Mouse (Mus musculus) forebrain, postnatal 0 days (tissue): ENCODE data around the gene Ninj1. TPM values are rescaled to one million over a fixed set of nuclear protein-coding genes. Genes with fewer than 3 reads are reported as not detected.

ENCODE experiments used
- ATAC-seq: fragments of 200-750 bp; cut with Nextera tagmentation; 2 replicates; pipeline ENCODE4 v1.8.0; 2017; ENCODE audit warnings: mild to moderate bottlenecking, moderate library complexity
- DNase-seq: peaks from one replicate; pipeline ENCODE4 v3.0.0-alpha.2; 2015
- H3K27ac ChIP-seq: fragments of 300-500 bp; sonication (generic); 2 replicates; pipeline ENCODE4 v1.5.1; 2014; ENCODE audit warnings: low read depth, mild to moderate bottlenecking, antibody characterized with exemption, low read length, moderate library complexity, mixed read lengths
- H3K27me3 ChIP-seq: fragments of 300-500 bp; sonication (generic); 2 replicates; pipeline ENCODE4 v1.6.1; 2014; ENCODE audit warnings: mild to moderate bottlenecking, low read length, mixed read lengths; ENCODE audit not compliant: insufficient read depth
- H3K36me3 ChIP-seq: fragments of 300-500 bp; sonication (generic); 2 replicates; pipeline ENCODE4 v1.6.1; 2014; ENCODE audit warnings: mild to moderate bottlenecking, moderate library complexity; ENCODE audit not compliant: insufficient read depth
- H3K4me1 ChIP-seq: fragments of 300-500 bp; sonication (generic); 2 replicates; pipeline ENCODE4 v1.6.1; 2014; ENCODE audit warnings: antibody characterized with exemption; ENCODE audit not compliant: insufficient read depth
- H3K4me2 ChIP-seq: fragments of 300-500 bp; sonication (generic); 2 replicates; pipeline ENCODE4 v1.6.1; 2014; ENCODE audit warnings: low read depth, mild to moderate bottlenecking, moderate library complexity
- H3K4me3 ChIP-seq: fragments of 300-500 bp; sonication (generic); 2 replicates; pipeline ENCODE4 v1.5.1; 2014; ENCODE audit warnings: low read depth, low read length, mixed read lengths
- H3K9ac ChIP-seq: fragments of 300-500 bp; sonication (generic); 2 replicates; pipeline ENCODE4 v1.6.1; 2014; ENCODE audit warnings: mild to moderate bottlenecking
- H3K9me3 ChIP-seq: fragments of 300-500 bp; sonication (generic); 2 replicates; pipeline ENCODE4 v1.6.1; 2016; ENCODE audit warnings: low read length
- CTCF ChIP-seq: sonication (generic); IDR thresholded peaks from 2 replicates; pipeline ENCODE4 v1.5.1; 2016; ENCODE audit warnings: antibody characterized with exemption, control low read depth, low read depth
- WGBS: fragments of 180-500 bp; shearing (Covaris S2); extraction: QIAGEN DNeasy Blood & Tissue Kit; methylation state at CpG from one replicate; pipeline ENCODE4 v1.1.7; 2014; 5-methylcytosine and 5-hydroxymethylcytosine counted together
- polyA plus RNA-seq: library from polyadenylated mRNA; unstranded; fragments of >200 nt; fragmentation: Nextera tagmentation; extraction: Ambion mirVana; gene quantifications from 2 replicates; pipeline ENCODE4 v1.2.1, GENCODE M21; 2015
- total RNA-seq: library from RNA; depleted of rRNA; stranded (reverse); fragments of >200 nt; gene quantifications from 2 replicates; pipeline ENCODE4 v1.2.3, GENCODE M21; 2014

Gene Ninj1
- total and polyA plus RNA-seq, 2 experiments from 2014 or later: 16.5 to 37.0 TPM

- no peak for TF ChIP-seq CTCF
- Histone ChIP-seq H3K27me3 (no peaks in the 10 kb centered on the region), H3K36me3 (no peaks in the 10 kb centered on the region), H3K9me3 (no peaks in the 10 kb centered on the region), H3K4me3 (no peak overlapping the region), H3K4me1 (no peaks in the 10 kb centered on the region), H3K4me2 (no peak overlapping the region), H3K9ac (no peak overlapping the region), H3K27ac (no peak overlapping the region)
- 63% methylated on average over 1 of the region's 1 CpGs for WGBS
- DNase-seq: no peak
- no peak for ATAC-seq
These were observed 6.6 kb upstream of the Ninj1 start for GRCm38 (mm10) chr13:49180691-49181090.

GRCm38 (mm10) chr13:49181411-49181984, 5.8 kb upstream of the Ninj1 start:
- Histone ChIP-seq H3K9ac (no peak overlapping the region), H3K9me3 (no peaks in the 10 kb centered on the region), H3K4me3 (no peak overlapping the region), H3K36me3 (no peaks in the 10 kb centered on the region), H3K4me1 (no peaks in the 10 kb centered on the region), H3K4me2 (no peak overlapping the region), H3K27ac (no peak overlapping the region), H3K27me3 (no peaks in the 10 kb centered on the region)
- no peak for ATAC-seq
- DNase-seq: no peak
- WGBS: 98% methylated on average over 3 of the region's 3 CpGs
- no peak for TF ChIP-seq CTCF

DNA sequence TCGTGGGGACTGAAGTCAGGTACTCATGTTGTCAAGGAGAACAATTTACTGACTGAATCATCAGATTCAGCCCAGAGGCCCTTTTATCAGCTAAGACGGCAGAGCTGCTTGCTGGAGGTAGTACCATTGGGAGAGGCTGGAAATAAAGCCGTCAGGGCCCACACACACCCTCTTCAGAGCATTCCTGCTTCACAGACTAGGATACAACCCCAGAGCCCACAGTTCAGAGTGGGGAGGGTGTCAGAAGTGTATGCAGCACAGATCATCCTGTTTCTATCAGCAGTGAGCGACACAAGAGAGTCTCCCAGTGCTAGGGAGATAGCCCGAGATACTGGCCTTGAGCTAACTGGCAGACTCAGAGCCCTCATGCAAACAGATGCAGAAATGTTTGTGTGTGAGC, 4.1 kb upstream of the Ninj1 start:
- Histone ChIP-seq H3K9ac (no peak overlapping the region), H3K27me3 (no peaks in the 10 kb centered on the region), H3K9me3 (no peaks in the 10 kb centered on the region), H3K4me1 (peaks cover 6% of the 10 kb centered on the region), H3K27ac (no peak overlapping the region), H3K4me3 (no peak overlapping the region), H3K36me3 (no peaks in the 10 kb centered on the region), H3K4me2 (no peak overlapping the region)
- ATAC-seq (no peak), DNase-seq (no peak)
- no peak for TF ChIP-seq CTCF
- 60% methylated on average over 5 of the region's 5 CpGs for WGBS

- H3K27ac ChIP-seq: no peak overlapping the region
- H3K4me1 ChIP-seq: peaks cover 6% of the 10 kb centered on the region
- no peaks in the 10 kb centered on the region for H3K9me3 ChIP-seq
- ATAC-seq: no peak
- WGBS: 60% methylated on average over 5 of the region's 5 CpGs
- H3K9ac ChIP-seq: no peak overlapping the region
- no peaks in the 10 kb centered on the region for H3K36me3 ChIP-seq
- H3K27me3 ChIP-seq: no peaks in the 10 kb centered on the region
- H3K4me2 ChIP-seq: no peak overlapping the region
- no peak for DNase-seq
- no peak for TF ChIP-seq CTCF
- no peak overlapping the region for H3K4me3 ChIP-seq
These were observed 3.6 kb upstream of the Ninj1 start for GRCm38 (mm10) chr13:49183646-49184045.

GRCm38 (mm10) chr13:49186798-49187287, 442 bp upstream of the Ninj1 start:
- DNase-seq (peak; percentile 10), ATAC-seq (0 out of 2 replicates have a peak, but pooled peaks have one; percentile 2)
- no peaks in the 10 kb centered on the region for H3K9me3 ChIP-seq
- H3K4me2 ChIP-seq: peak overlapping the region; percentile 100
- 19% methylated on average over 11 of the region's 11 CpGs for WGBS
- no peak overlapping the region for H3K27ac ChIP-seq
- H3K4me1 ChIP-seq: peaks cover 6% of the 10 kb centered on the region
- peak overlapping the region; percentile 66 for H3K9ac ChIP-seq
- H3K4me3 ChIP-seq: peak overlapping the region; percentile 74
- H3K36me3 ChIP-seq: no peaks in the 10 kb centered on the region
- H3K27me3 ChIP-seq: no peaks in the 10 kb centered on the region
- TF ChIP-seq CTCF: no peak

- no peak overlapping the region for H3K27ac ChIP-seq
These were observed 1.1 kb downstream of the Ninj1 start for GRCm38 (mm10) chr13:49188219-49188965.

GRCm38 (mm10) chr13:49188966-49189360, 1.7 kb downstream of the Ninj1 start:
- ATAC-seq (no peak), DNase-seq (no peak)
- Histone ChIP-seq H3K4me3 (no peak overlapping the region), H3K9me3 (no peaks in the 10 kb centered on the region), H3K27ac (no peak overlapping the region), H3K4me2 (no peak overlapping the region), H3K27me3 (no peaks in the 10 kb centered on the region), H3K4me1 (peaks cover 6% of the 10 kb centered on the region), H3K36me3 (no peaks in the 10 kb centered on the region), H3K9ac (no peak overlapping the region)
- WGBS: 44% methylated on average over 2 of the region's 2 CpGs
- no peak for TF ChIP-seq CTCF

More at GRCm38 (mm10) chr13:49188219-49188965, 1.1 kb downstream of the Ninj1 start:
- Histone ChIP-seq H3K27me3 (no peaks in the 10 kb centered on the region), H3K9ac (peak overlapping the region; percentile 66), H3K36me3 (no peaks in the 10 kb centered on the region), H3K9me3 (no peaks in the 10 kb centered on the region), H3K4me2 (peak overlapping the region; percentile 100), H3K4me1 (peaks cover 6% of the 10 kb centered on the region), H3K4me3 (peak overlapping the region; percentile 74)
- DNase-seq (no peak), ATAC-seq (no peak; the same call in 1 of the 2 replicates)
- WGBS: 27% methylated on average over 15 of the region's 15 CpGs
- no peak for TF ChIP-seq CTCF
